ENCODE assay signal across 14 mouse cellular contexts in genomic region chr5:106139109-106139508, GRCm38 (mm10).
"Had no signal": no experiment of that assay in that cellular context is flagged by ENCODE, and none has a peak within 500 bp of the region (broad histone marks: within the 10 kb centered on the region; RNA-seq: fewer than 3 reads in every experiment).

No protein-coding gene starts in this region.

- H3K36me3 ChIP-seq: kidney, embryonic 15.5 days; limb, embryonic 13.5 days; liver, embryonic 12.5 days; midbrain, embryonic 12.5 days; neural tube, embryonic 13.5 days had no signal

- H3K27ac ChIP-seq: kidney, embryonic 15.5 days; limb, embryonic 13.5 days; liver, embryonic 12.5 days; midbrain, embryonic 12.5 days; neural tube, embryonic 13.5 days had no signal

- H3K9me3 ChIP-seq: kidney, embryonic 15.5 days; limb, embryonic 13.5 days; liver, embryonic 12.5 days; midbrain, embryonic 12.5 days; neural tube, embryonic 13.5 days had no signal

- H3K4me2 ChIP-seq: kidney, embryonic 15.5 days; limb, embryonic 13.5 days; liver, embryonic 12.5 days; midbrain, embryonic 12.5 days; neural tube, embryonic 13.5 days had no signal

- H3K4me3 ChIP-seq: kidney, embryonic 15.5 days; limb, embryonic 13.5 days; liver, embryonic 12.5 days; midbrain, embryonic 12.5 days; neural tube, embryonic 13.5 days had no signal

- ATAC-seq: liver, embryonic 12.5 days; midbrain, embryonic 16.5 days had no signal

- DNase-seq: kidney, adult 2 months; kidney, postnatal 14 days; left cerebral cortex, postnatal 4 days; retina, postnatal 1 day; right cerebral cortex, postnatal 4 days; spleen, adult 18-20 months; thymus, adult 18-20 months; thymus, postnatal 14 days had no signal

- H3K27me3 ChIP-seq: kidney, embryonic 15.5 days; limb, embryonic 13.5 days; liver, embryonic 12.5 days; midbrain, embryonic 12.5 days; neural tube, embryonic 13.5 days had no signal

- H3K9ac ChIP-seq: kidney, embryonic 15.5 days; limb, embryonic 13.5 days; liver, embryonic 12.5 days; midbrain, embryonic 12.5 days; neural tube, embryonic 13.5 days had no signal

- H3K4me1 ChIP-seq: kidney, embryonic 15.5 days; limb, embryonic 13.5 days; liver, embryonic 12.5 days; midbrain, embryonic 12.5 days; neural tube, embryonic 13.5 days had no signal
